13 mouse cellular contexts compared by ENCODE assay signal in the genomic region with DNA sequence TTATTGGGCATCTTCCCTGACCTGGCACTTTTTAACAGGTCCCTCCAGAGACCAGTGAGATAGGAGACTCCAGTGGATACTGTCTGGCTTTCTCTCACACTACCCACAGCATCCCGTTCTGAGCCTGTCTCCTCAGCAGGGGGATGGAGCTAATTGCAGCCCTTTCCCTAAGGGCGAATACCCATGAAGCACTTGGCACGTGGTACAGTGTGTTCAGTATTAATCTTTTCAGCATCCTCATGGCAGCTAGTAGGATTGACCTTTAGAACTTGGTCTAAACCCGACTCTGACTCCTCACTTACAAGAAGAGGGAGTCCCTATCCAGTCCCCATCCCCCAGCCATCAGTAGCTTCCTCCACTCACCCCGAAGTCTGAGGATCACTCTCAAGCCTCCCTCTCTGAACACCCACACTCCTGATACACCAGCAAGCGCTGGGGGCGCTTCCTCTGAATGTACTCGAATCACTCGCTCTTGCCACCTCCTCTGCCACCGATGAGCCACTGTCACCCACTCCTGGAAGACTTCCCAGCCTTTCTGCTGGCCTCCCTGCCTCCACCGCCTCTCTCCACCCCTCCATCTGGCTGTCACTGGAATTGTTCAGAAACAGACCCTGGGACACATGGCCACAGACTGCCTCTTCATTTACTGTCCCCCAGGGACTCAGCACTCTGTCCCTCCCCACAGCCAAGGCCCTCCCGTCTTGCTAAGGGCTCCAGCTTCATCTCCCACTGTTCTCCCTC. TPM values are rescaled to one million over a fixed set of nuclear protein-coding genes. Genes with fewer than 3 reads are reported as not detected.
DNase-seq lines count a peak whose midpoint lies in the region; ATAC-seq lines count a peak whose summit lies in the region.
"Had no signal": no experiment of that assay in that cellular context is flagged by ENCODE, and none has a peak within 500 bp of the region (broad histone marks: within the 10 kb centered on the region; RNA-seq: fewer than 3 reads in every experiment).

No protein-coding gene starts in this region.

- intact Hi-C loops in left cerebral cortex, postnatal 36 days (cut with DNase I) = no loop called here

- no peaks in the 10 kb centered on the region for H3K36me3 ChIP-seq in hindbrain, embryonic 10.5 days
- no peaks in the 10 kb centered on the region for H3K36me3 ChIP-seq in hindbrain, embryonic 14.5 days (replicated peaks; ENCODE audit: control insufficient read depth, insufficient read depth)
- H3K36me3 ChIP-seq in midbrain, embryonic 13.5 days = 0 out of 2 replicates have a peak, but pooled peaks cover 3% of the 10 kb centered on the region
- H3K36me3 ChIP-seq in midbrain, embryonic 15.5 days (replicated peaks) = no peaks in the 10 kb centered on the region
- H3K36me3 ChIP-seq in embryonic facial prominence, embryonic 11.5 days (replicated peaks; ENCODE audit: control insufficient read depth, insufficient read depth, low read depth, low read length) = no peaks in the 10 kb centered on the region
- H3K36me3 ChIP-seq: G1E; neural tube, embryonic 12.5 days had no signal

- no peak overlapping the region for H3K4me3 ChIP-seq in hindbrain, embryonic 10.5 days
- H3K4me3 ChIP-seq in hindbrain, embryonic 14.5 days (replicated peaks; ENCODE audit: low read length) = no peak overlapping the region
- no peak overlapping the region for H3K4me3 ChIP-seq in midbrain, embryonic 13.5 days (replicated peaks)
- no peak overlapping the region for H3K4me3 ChIP-seq in midbrain, embryonic 15.5 days
- H3K4me3 ChIP-seq in embryonic facial prominence, embryonic 11.5 days (ENCODE audit: low read depth, low read length) = no peak overlapping the region
- H3K4me3 ChIP-seq: neural tube, embryonic 12.5 days had no signal

- DNase-seq in hindbrain, embryonic 10.5 days (ENCODE audit: low spot score) = no peak
- no peak for DNase-seq in hindbrain, embryonic 14.5 days (ENCODE audit: low spot score)
- DNase-seq in embryonic facial prominence, embryonic 11.5 days (ENCODE audit: low spot score) = no peak
- peak; percentile 77 to 78 for DNase-seq in left cerebral cortex, postnatal 36 days (ENCODE audit: low spot score in 2 of 2)
- DNase-seq in cerebellum, postnatal 25 days = no peak
- no peak for DNase-seq in adrenal gland, adult 8-10 months
- DNase-seq: adrenal gland, postnatal 10 days; cerebellum, adult 2 months; thymus, postnatal 4 days had no signal

- H3K9ac ChIP-seq in hindbrain, embryonic 14.5 days = no peak overlapping the region
- H3K9ac ChIP-seq in midbrain, embryonic 13.5 days (replicated peaks) = no peak overlapping the region
- no peak overlapping the region for H3K9ac ChIP-seq in midbrain, embryonic 15.5 days
- no peak overlapping the region for H3K9ac ChIP-seq in embryonic facial prominence, embryonic 11.5 days (replicated peaks; ENCODE audit: low read length)

- H3K4me2 ChIP-seq in hindbrain, embryonic 14.5 days (replicated peaks) = no peak overlapping the region
- H3K4me2 ChIP-seq in midbrain, embryonic 13.5 days (replicated peaks) = no peak overlapping the region
- H3K4me2 ChIP-seq in midbrain, embryonic 15.5 days = no peak overlapping the region
- no peak overlapping the region; the same call in 1 of the 2 replicates for H3K4me2 ChIP-seq in embryonic facial prominence, embryonic 11.5 days (ENCODE audit: low read depth, low read length)
- H3K4me2 ChIP-seq: neural tube, embryonic 12.5 days had no signal

- ATAC-seq in hindbrain, embryonic 14.5 days (ENCODE audit: low FRiP score) = no peak
- 0 out of 2 replicates have a peak, but pooled peaks have one; percentile 27 for ATAC-seq in midbrain, embryonic 13.5 days
- no peak for ATAC-seq in midbrain, embryonic 15.5 days (replicated peaks)
- peak; percentile 29; the same call in 1 of the 2 replicates for ATAC-seq in embryonic facial prominence, embryonic 11.5 days (replicated peaks; ENCODE audit: insufficient number of reproducible peaks, low FRiP score, low TSS enrichment, low read depth)

- no peaks in the 10 kb centered on the region for H3K9me3 ChIP-seq in hindbrain, embryonic 10.5 days
- no peaks in the 10 kb centered on the region for H3K9me3 ChIP-seq in hindbrain, embryonic 14.5 days (ENCODE audit: control insufficient read depth, low read length)
- H3K9me3 ChIP-seq in midbrain, embryonic 13.5 days = no peaks in the 10 kb centered on the region
- H3K9me3 ChIP-seq in midbrain, embryonic 15.5 days = no peaks in the 10 kb centered on the region
- H3K9me3 ChIP-seq in embryonic facial prominence, embryonic 11.5 days (replicated peaks; ENCODE audit: control insufficient read depth, low read length) = no peaks in the 10 kb centered on the region
- H3K9me3 ChIP-seq: G1E; neural tube, embryonic 12.5 days had no signal

- H3K27ac ChIP-seq in hindbrain, embryonic 10.5 days = peak overlapping the region; percentile 50
- H3K27ac ChIP-seq in hindbrain, embryonic 14.5 days = no peak overlapping the region
- H3K27ac ChIP-seq in midbrain, embryonic 13.5 days = no peak overlapping the region
- H3K27ac ChIP-seq in midbrain, embryonic 15.5 days = no peak overlapping the region
- no peak overlapping the region for H3K27ac ChIP-seq in embryonic facial prominence, embryonic 11.5 days (replicated peaks; ENCODE audit: low read depth, low read length)
- H3K27ac ChIP-seq: neural tube, embryonic 12.5 days had no signal

- H3K27me3 ChIP-seq in hindbrain, embryonic 10.5 days (ENCODE audit: insufficient read depth, poor library complexity, severe bottlenecking) = no peaks in the 10 kb centered on the region
- H3K27me3 ChIP-seq in hindbrain, embryonic 14.5 days (ENCODE audit: control insufficient read depth, insufficient read depth, low read length) = no peaks in the 10 kb centered on the region
- no peaks in the 10 kb centered on the region for H3K27me3 ChIP-seq in midbrain, embryonic 13.5 days
- no peaks in the 10 kb centered on the region for H3K27me3 ChIP-seq in midbrain, embryonic 15.5 days (replicated peaks)
- H3K27me3 ChIP-seq in embryonic facial prominence, embryonic 11.5 days (ENCODE audit: control insufficient read depth, insufficient read depth, low read length) = no peaks in the 10 kb centered on the region
- H3K27me3 ChIP-seq: neural tube, embryonic 12.5 days had no signal

- H3K4me1 ChIP-seq in hindbrain, embryonic 10.5 days (replicated peaks) = peaks cover 23% of the 10 kb centered on the region
- H3K4me1 ChIP-seq in hindbrain, embryonic 14.5 days (replicated peaks; ENCODE audit: control insufficient read depth, insufficient read depth, low read length) = peaks cover 6% of the 10 kb centered on the region
- H3K4me1 ChIP-seq in midbrain, embryonic 13.5 days (replicated peaks) = peaks cover 11% of the 10 kb centered on the region
- peaks cover 7% of the 10 kb centered on the region; the same call in 1 of the 2 replicates for H3K4me1 ChIP-seq in midbrain, embryonic 15.5 days
- no peaks in the 10 kb centered on the region for H3K4me1 ChIP-seq in embryonic facial prominence, embryonic 11.5 days (ENCODE audit: control insufficient read depth, insufficient read depth, low read length)

- WGBS in hindbrain, embryonic 10.5 days = 71% methylated on average over 12 of the region's 12 CpGs
- 53% methylated on average over 12 of the region's 12 CpGs for WGBS in hindbrain, embryonic 14.5 days
- 69% methylated on average over 12 of the region's 12 CpGs for WGBS in midbrain, embryonic 13.5 days
- WGBS in midbrain, embryonic 15.5 days = 63% methylated on average over 12 of the region's 12 CpGs
- 61% methylated on average over 12 of the region's 12 CpGs for WGBS in embryonic facial prominence, embryonic 11.5 days

RNA-seq across cellular contexts. Expression of a gene that starts 8.3 kb away (rescaled TPM):
- 20.8 and 29.3 TPM in 2 replicates for polyA plus RNA-seq in hindbrain, embryonic 10.5 days (2016; fragmentation: Nextera tagmentation; extraction: Ambion mirVana)
- polyA plus RNA-seq in hindbrain, embryonic 14.5 days (2014; fragmentation: Nextera tagmentation; extraction: Ambion mirVana) = 24.8 and 30.1 TPM in 2 replicates
- 31.6 and 39.1 TPM in 2 replicates for polyA plus RNA-seq in midbrain, embryonic 13.5 days (2015; fragmentation: Nextera tagmentation; extraction: Ambion mirVana)
- 40.3 and 43.2 TPM in 2 replicates for polyA plus RNA-seq in midbrain, embryonic 15.5 days (2015; fragmentation: Nextera tagmentation; extraction: Ambion mirVana)
- 13.9 and 16.4 TPM in 2 replicates for polyA plus RNA-seq in embryonic facial prominence, embryonic 11.5 days (2014; fragmentation: Nextera tagmentation; extraction: Ambion mirVana)
- 100 to 1,000 TPM; 130 to 131 TPM for total RNA-seq in left cerebral cortex, postnatal 36 days (2021)
- 10 to 100 TPM; 18.3 to 32.9 (median 24.8) TPM for total RNA-seq in adrenal gland, adult 8-10 months (2022)

RNA-seq across cellular contexts. Expression of a gene that starts 42.6 kb away (rescaled TPM):
- polyA plus RNA-seq in hindbrain, embryonic 10.5 days (2016; fragmentation: Nextera tagmentation; extraction: Ambion mirVana) = 67.0 and 85.8 TPM in 2 replicates
- 53.3 and 58.1 TPM in 2 replicates for polyA plus RNA-seq in hindbrain, embryonic 14.5 days (2014; fragmentation: Nextera tagmentation; extraction: Ambion mirVana)
- 88.1 and 91.0 TPM in 2 replicates for polyA plus RNA-seq in midbrain, embryonic 13.5 days (2015; fragmentation: Nextera tagmentation; extraction: Ambion mirVana)
- polyA plus RNA-seq in midbrain, embryonic 15.5 days (2015; fragmentation: Nextera tagmentation; extraction: Ambion mirVana) = 104 and 107 TPM in 2 replicates
- 33.4 and 38.5 TPM in 2 replicates for polyA plus RNA-seq in embryonic facial prominence, embryonic 11.5 days (2014; fragmentation: Nextera tagmentation; extraction: Ambion mirVana)
- 10 to 100 TPM; 65.5 to 67.4 TPM for total RNA-seq in left cerebral cortex, postnatal 36 days (2021)
- 10 to 100 TPM; 36.3 to 40.3 (median 36.5) TPM for total RNA-seq in adrenal gland, adult 8-10 months (2022)

Comparison
In these comparisons a context has a peak if more than half of its experiments do, and no peak if none do; other contexts are left out.
1. ATAC-seq: peak in midbrain, embryonic 13.5 days (single experiment) and embryonic facial prominence, embryonic 11.5 days (single experiment); none in hindbrain, embryonic 14.5 days (single experiment) and midbrain, embryonic 15.5 days (single experiment).
2. DNase-seq: peak in left cerebral cortex, postnatal 36 days (2 of 2); none in hindbrain, embryonic 10.5 days (single experiment), hindbrain, embryonic 14.5 days (single experiment), embryonic facial prominence, embryonic 11.5 days (single experiment), cerebellum, postnatal 25 days (0 of 2) and adrenal gland, adult 8-10 months (single experiment).